Mouse (Mus musculus) limb, embryonic 14.5 days (tissue): ENCODE measurements around the gene Itpkc. TPM values are rescaled to one million over a fixed set of nuclear protein-coding genes. Genes with fewer than 3 reads are reported as not detected.

Experiments used
- ATAC-seq: fragments of 200-750 bp; cut with Nextera tagmentation; 2 replicates; pipeline ENCODE4 v1.8.0; 2017; ENCODE audit warnings: low read depth, moderate number of reproducible peaks, moderate TSS enrichment; ENCODE audit not compliant: low FRiP score
- DNase-seq: peaks from one replicate; pipeline ENCODE4 v3.0.0-alpha.2; 2015; ENCODE audit warnings: low spot score
- H3K27ac ChIP-seq: fragments of 300-500 bp; sonication (generic); replicated peaks from 2 replicates; pipeline ENCODE4 v1.5.1; 2014; ENCODE audit warnings: low read depth, mild to moderate bottlenecking, low read length, moderate library complexity, mixed read lengths
- H3K27me3 ChIP-seq: fragments of 300-500 bp; sonication (generic); 2 replicates; pipeline ENCODE4 v1.6.1; 2014; ENCODE audit warnings: low read length, mixed read lengths; ENCODE audit not compliant: control insufficient read depth, insufficient read depth
- H3K36me3 ChIP-seq: fragments of 300-500 bp; sonication (generic); 2 replicates; pipeline ENCODE4 v1.6.1; 2014; ENCODE audit warnings: mild to moderate bottlenecking, low read length, moderate library complexity, mixed read lengths; ENCODE audit not compliant: control insufficient read depth, insufficient read depth
- H3K4me1 ChIP-seq: fragments of 300-500 bp; sonication (generic); 2 replicates; pipeline ENCODE4 v1.6.1; 2014; ENCODE audit warnings: antibody characterized with exemption, low read length, mixed read lengths; ENCODE audit not compliant: control insufficient read depth, insufficient read depth
- H3K4me2 ChIP-seq: fragments of 300-500 bp; sonication (generic); replicated peaks from 2 replicates; pipeline ENCODE4 v1.6.1; 2014; ENCODE audit warnings: low read depth, mild to moderate bottlenecking, low read length, moderate library complexity; ENCODE audit not compliant: severe bottlenecking
- H3K4me3 ChIP-seq: fragments of 300-500 bp; sonication (generic); replicated peaks from 2 replicates; pipeline ENCODE4 v1.5.1; 2014; ENCODE audit warnings: low read length
- H3K9ac ChIP-seq: fragments of 300-500 bp; sonication (generic); 2 replicates; pipeline ENCODE4 v1.6.1; 2014; ENCODE audit warnings: mild to moderate bottlenecking, low read depth, low read length, moderate library complexity; ENCODE audit not compliant: severe bottlenecking
- H3K9me3 ChIP-seq: fragments of 300-500 bp; sonication (generic); 2 replicates; pipeline ENCODE4 v1.6.1; 2016; ENCODE audit warnings: low read length; ENCODE audit not compliant: control insufficient read depth
- POLR2A ChIP-seq: fragments of 200-500 bp; IDR thresholded peaks from 2 replicates; pipeline ENCODE4 v1.8.0; 2012; ENCODE audit warnings: inconsistent platforms, mild to moderate bottlenecking, moderate library complexity, borderline replicate concordance; ENCODE audit not compliant: insufficient read depth, insufficient read length; ENCODE audit errors: extremely low read depth
- WGBS: fragments of 180-500 bp; shearing (Covaris S2); extraction: QIAGEN DNeasy Blood & Tissue Kit; methylation state at CpG from one replicate; pipeline ENCODE4 v1.1.7; 2014; 5-methylcytosine and 5-hydroxymethylcytosine counted together
- polyA plus RNA-seq, 2 experiments: library from polyadenylated mRNA; depleted of rRNA in 1 of 2; stranded (reverse) in 1 of 2; unstranded in 1 of 2; fragments of >200 nt; fragmentation: Nextera tagmentation in 1 of 2; extraction: Ambion mirVana in 1 of 2; gene quantifications; 2 replicates each; pipeline versions ENCODE4 v1.2.1 to v1.2.3; 2012 to 2014

Itpkc gene
- polyA plus RNA-seq, 2 experiments = 11.5 to 13.0 TPM

DNA sequence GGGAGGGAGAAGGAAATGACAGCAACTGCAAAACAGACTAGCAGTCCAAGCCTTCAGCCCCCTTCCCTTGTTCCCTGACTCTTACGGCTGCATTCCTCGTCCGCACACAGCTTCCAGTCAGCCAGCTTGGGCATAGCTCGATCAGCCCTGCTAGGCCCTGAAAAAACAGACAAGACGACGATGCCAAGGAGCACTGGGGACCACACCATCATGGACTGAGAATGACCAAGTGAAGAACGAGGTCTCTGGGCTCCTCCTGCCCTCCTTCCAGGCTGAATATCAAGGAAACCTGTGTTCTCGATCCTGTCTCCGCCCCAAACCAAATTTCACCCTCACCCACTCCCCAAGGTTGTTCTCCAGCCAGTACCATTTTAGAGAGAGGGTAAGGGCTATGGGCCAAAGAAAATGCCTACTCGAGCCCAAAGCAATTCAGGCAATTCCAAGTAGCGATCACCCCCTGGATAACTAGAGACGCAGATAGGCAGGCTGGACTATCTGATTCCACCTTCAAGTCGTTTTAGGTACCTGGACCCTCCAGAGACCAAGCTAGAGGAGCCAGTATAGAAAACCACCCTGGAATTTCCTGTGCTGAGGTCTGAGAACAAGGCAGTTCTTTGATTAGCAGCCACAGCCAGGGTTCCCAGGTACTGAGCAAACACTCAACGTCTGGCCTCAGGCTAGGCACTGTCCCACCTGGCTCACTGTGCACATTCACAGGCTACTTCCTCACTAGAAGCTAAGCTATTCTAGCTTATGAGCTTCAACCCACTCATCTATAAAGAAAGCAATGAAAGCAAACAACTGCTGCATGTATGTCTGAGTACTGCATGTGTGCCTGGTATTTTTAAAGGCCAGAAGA is 47.4 kb downstream of the Itpkc start, which contains the start of the genes Gm21983 and Mia:
Gene Gm21983, minus strand, starts transcription at position 250 of the 859 bp plus-strand sequence.
Gene Mia, minus strand, starts transcription at position 321 of the 859 bp plus-strand sequence.
- H3K4me3 ChIP-seq = peak within 1 kb of the TSS; percentile 63
- DNase-seq = peak; percentile 26
- WGBS = 58% methylated on average over 14 of the region's 14 CpGs
- H3K36me3 ChIP-seq = peaks cover 25% of the 10 kb centered on the region
- H3K27ac ChIP-seq = peak within 1 kb of the TSS; percentile 90
- peak within 1 kb of the TSS; percentile 56 for H3K4me2 ChIP-seq
- no peak for TF ChIP-seq POLR2A
- no peaks in the 10 kb centered on the region for H3K9me3 ChIP-seq
- no peak for ATAC-seq
- H3K9ac ChIP-seq = peak within 1 kb of the TSS; percentile 52
- no peaks in the 10 kb centered on the region for H3K27me3 ChIP-seq
- H3K4me1 ChIP-seq = peaks cover 14% of the 10 kb centered on the region

- Histone ChIP-seq H3K9me3 (no peaks in the 10 kb centered on the region), H3K27ac (peak overlapping the region; percentile 90), H3K9ac (peak overlapping the region; percentile 52), H3K27me3 (no peaks in the 10 kb centered on the region), H3K36me3 (peaks cover 18% of the 10 kb centered on the region), H3K4me2 (peak overlapping the region; percentile 56), H3K4me1 (peaks cover 14% of the 10 kb centered on the region), H3K4me3 (peak overlapping the region; percentile 63)
- no peak for ATAC-seq
- DNase-seq = peak; percentile 57
- no peak for TF ChIP-seq POLR2A
- 56% methylated on average over 5 of the region's 5 CpGs for WGBS
Measured at GRCm38 (mm10) chr7:27180036-27180435, 48.4 kb downstream of the Itpkc start.

DNA sequence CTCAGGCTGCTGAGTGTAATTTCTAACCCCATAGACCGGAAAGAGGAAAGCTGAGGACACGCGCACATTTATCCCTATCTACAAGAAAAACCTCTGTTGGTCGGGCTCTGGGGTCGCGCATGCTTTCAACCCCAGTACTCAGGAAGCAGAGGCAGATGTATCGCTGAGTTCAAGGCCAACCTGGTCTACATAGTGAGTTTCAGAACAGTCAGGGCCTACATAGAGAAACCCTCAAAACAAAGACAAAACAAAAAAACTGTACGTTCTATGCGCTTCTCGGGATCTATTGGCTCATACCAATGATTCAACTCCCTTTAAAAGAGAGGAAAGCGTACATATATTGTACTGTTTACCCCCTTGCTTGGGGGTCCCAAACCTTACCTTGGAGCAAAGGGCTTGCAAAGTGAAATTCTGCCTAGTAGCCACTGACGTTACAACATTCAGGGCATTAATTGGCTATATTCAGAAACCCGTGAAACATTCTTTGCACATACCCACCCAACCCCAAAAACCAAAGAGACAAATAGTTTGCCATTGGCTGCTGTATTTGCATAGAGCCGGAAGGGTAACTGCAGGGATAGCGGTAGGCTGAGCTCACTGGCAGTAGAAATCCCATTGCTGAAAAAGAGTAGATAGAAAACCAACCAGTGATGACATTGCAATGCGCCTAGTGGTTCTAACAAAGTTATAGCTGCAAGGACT is 49.1 kb downstream of the Itpkc start:
- peak overlapping the region; percentile 56 for H3K4me2 ChIP-seq
- WGBS = 42% methylated on average over 16 of the region's 16 CpGs
- no peaks in the 10 kb centered on the region for H3K27me3 ChIP-seq
- TF ChIP-seq POLR2A = no peak
- peak overlapping the region; percentile 90 for H3K27ac ChIP-seq
- DNase-seq = no peak
- no peaks in the 10 kb centered on the region for H3K9me3 ChIP-seq
- peaks cover 12% of the 10 kb centered on the region for H3K36me3 ChIP-seq
- peak overlapping the region; percentile 63 for H3K4me3 ChIP-seq
- peaks cover 14% of the 10 kb centered on the region for H3K4me1 ChIP-seq
- ATAC-seq = no peak
- H3K9ac ChIP-seq = peak overlapping the region; percentile 52

GRCm38 (mm10) chr7:27178324-27179216 is 49.9 kb downstream of the Itpkc start, which contains the start of gene Rab4b:
Gene Rab4b, minus strand, starts transcription at chr7:27178896.
- peak; percentile 97 for ATAC-seq
- Histone ChIP-seq H3K27ac (peak within 1 kb of the TSS; percentile 90), H3K4me3 (peak within 1 kb of the TSS; percentile 63), H3K4me1 (peaks cover 14% of the 10 kb centered on the region), H3K27me3 (no peaks in the 10 kb centered on the region), H3K4me2 (peak within 1 kb of the TSS; percentile 58), H3K9me3 (no peaks in the 10 kb centered on the region), H3K9ac (peak within 1 kb of the TSS; percentile 56), H3K36me3 (peaks cover 13% of the 10 kb centered on the region; the same call in 1 of the 2 replicates)
- TF ChIP-seq POLR2A = no peak
- DNase-seq = peak; percentile 99
- 0% methylated on average over 52 of the region's 53 CpGs for WGBS
